Mouse (Mus musculus) embryo, embryonic 10.5 days (tissue): Measurements from ENCODE around the gene Dennd6a.
"Not testable (repeated sequence)": the region's sequence is repeated elsewhere in the genome, so short reads cannot be mapped to it uniquely, and the experiment has no call there.

ENCODE experiments used
- DNase-seq: peaks from one replicate; pipeline ENCODE4 v3.0.0-alpha.2; 2015; ENCODE audit warnings: low spot score

The Dennd6a gene

DNA sequence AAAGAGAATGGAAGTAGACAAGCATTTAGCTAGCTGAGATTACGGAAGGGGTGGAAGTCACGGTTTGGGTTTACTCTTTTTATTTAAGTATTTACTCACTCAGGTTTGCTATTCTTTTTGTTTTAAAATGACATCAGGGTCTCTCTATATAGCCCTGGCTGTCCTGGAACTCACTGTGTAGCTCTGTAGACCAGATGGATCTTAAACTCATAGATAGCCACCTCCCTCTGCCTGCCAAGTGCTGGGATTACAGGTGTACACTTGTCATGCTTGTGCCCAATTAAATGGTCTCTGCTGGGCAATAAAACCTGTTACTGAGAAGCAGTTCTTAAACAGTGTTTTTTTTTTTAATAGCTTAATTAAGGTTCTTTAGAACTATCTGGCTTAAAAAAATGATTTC lies 66.3 kb downstream of the Dennd6a start:
- peak; percentile 21 for DNase-seq

DNA sequence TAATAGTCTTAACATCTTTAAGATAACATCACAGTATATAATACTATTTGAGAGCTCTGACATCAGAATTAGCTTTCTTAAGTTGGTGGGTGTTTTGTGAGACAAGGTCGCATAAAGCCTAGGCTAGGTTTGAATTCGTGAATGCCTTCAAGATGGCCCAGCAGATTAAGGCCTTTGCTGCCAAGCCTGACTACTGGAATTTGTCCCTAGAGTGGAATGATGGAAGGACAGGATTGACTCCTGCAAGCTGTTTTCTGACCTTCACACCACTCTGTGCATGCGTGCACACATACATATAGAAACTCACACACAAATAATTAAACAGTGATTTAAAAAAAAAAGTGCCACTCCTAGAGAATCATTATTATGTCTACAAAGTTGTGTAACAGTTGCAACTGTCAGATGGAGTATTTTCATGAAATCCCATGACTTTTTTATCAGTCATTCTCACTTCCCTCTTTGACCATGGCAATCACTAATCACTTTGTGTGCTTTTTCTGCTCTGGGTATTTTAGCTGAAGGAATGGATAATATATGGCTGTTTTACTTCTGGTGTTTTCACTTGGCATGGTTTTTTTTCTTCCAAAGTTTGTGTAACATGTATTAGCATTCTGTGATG lies 69.5 kb downstream of the Dennd6a start:
- DNase-seq: no peak

DNA sequence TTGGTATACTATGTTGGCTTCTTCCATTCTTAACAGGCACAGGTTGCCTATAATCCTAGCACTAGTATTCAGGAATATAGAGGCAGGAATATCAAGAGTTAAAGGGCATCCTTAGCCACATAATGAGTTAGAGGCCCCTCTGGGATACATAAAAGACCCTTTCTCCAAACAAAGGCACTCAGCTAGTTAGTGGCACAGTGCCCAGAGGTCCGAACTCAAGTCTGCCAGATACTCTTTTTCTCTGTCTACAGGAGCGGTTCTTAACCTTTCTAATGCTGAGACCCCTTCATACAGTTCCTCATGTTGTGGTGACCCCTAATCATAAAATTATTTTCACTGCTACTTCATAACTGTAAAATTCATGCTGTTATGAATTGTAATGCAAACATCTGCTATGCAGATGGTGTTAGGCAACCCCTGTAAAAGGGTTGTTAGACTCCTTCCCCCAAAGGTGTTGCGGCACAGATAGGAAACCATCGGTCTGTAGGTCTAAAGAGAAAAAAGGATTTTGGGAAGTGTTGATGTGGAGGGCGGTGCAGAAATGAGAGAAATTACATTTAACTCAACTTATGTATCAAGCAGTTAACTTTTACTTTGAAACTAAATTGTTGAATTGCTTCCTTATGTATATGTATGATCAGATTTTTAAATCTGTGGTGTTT lies 72.5 kb downstream of the Dennd6a start:
- no peak for DNase-seq

GRCm38 (mm10) chr14:26647811-26648210 lies 74.2 kb downstream of the Dennd6a start:
- DNase-seq: no peak

GRCm38 (mm10) chr14:26651901-26652300 lies 78.2 kb downstream of the Dennd6a start:
- peak; percentile 28 for DNase-seq

DNA sequence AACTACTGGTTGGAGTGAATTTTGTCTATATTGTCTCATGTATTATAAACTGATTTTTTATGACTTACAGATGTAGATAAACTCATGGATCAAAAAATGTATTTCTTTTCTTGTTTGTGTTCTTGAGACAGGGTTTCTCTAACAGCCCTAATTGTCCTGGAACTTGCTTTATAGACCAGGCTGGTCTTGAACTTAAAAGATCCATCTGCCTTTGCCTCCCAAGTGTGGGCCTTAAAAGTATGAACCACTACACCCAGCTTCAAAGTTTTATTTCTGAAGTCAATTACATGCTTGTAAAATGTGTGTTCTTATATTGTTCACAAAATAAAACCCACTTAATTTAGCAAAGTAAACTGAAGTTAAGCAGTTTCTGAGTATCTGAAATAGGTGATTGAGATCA lies 84.5 kb downstream of the Dennd6a start:
- DNase-seq: no peak

- no peak for DNase-seq
Measured at GRCm38 (mm10) chr14:26660233-26660632, 86.6 kb downstream of the Dennd6a start.

DNA sequence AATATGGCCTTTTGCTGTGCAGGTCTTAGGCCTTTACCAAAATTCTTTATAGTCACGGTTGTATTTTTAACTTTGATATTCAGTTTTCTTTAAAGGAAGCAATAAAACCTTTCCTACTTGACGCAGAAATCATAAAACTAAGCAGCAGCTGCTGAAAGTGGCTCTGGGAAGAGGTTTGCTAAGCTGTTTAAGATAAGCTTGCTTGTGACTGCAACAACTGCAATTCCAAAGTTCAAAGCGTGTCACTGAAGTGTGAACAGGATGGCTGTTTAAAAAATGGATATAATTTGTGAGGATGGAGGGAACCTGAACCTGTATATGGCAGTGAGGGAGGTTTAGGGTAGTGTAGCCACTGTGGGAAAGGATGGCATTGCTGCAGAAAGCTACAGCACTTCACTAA lies 88.4 kb downstream of the Dennd6a start:
- DNase-seq: no peak

- DNase-seq: no peak
Measured at GRCm38 (mm10) chr14:26662488-26662887, 88.8 kb downstream of the Dennd6a start.

- no peak for DNase-seq
Measured at GRCm38 (mm10) chr14:26663851-26664250, 90.2 kb downstream of the Dennd6a start.

DNA sequence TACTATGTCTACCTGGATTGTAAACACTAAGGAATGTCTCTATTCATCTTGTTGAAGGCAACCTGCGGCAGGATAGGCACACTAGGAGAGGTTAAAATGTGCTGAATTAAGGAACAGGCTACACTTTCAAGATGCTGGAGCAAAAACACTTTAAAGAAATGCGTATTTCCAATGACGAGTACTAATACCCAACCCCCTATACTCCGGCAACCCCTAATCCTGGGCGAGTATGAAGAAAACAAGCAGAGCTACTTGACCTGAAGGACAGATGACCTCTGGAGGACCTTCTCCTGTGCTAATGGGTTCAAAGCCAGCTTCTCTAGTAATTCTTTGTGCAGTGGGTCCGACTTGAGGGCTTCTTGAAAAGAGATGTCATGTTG lies 94.3 kb downstream of the Dennd6a start:
- no peak for DNase-seq

DNA sequence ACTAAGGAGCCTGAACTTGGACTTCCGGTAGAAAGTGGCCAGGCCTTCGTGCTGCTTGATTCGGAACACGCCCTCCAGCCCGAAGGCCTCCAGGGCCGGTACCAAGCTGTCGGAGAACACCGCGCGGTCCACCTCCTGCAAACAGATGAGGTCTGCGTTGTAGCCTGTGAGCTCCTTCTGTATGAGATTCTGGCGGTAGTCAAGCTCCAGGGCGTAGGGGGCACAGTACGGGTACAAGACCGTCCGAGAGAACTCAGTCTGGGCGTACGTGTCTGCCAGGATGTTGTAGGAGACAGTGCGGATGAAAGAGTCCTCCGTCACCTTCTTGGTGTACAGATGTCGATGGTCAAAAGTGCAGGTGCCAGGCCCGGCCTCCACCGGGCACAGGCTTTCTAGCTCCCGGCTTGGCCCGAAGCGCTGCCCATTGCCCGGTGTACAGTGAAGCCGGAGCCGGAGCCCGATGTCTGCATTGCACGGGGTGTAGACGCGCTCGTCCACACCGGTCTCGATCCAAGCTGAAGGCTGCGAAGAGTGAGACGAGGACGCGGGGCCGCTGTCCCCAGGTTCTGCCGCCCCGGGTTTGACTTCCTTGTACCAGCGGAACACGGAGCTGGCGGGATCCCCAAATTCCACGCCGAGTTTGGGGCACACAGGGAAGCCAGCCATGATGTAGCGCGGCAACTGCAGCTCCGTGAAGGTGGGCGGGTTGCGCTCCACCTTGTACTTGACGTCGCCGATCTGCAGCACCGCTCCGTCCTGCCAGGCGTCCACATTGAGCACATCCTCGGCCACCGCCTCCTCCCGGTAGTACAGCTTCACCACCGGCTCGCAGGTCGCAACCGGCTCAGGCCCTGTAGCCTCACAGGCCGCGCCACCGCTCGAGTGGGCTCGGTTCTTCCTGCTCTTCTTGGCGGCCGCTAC lies 95.0 kb downstream of the Dennd6a start:
- DNase-seq: peak; percentile 45

- DNase-seq: peak; percentile 94
Measured at GRCm38 (mm10) chr14:26669292-26670073, 95.8 kb downstream of the Dennd6a start, which contains the start of gene Pde12. TSS of gene Pde12 (minus strand) at chr14:26669883.

GRCm38 (mm10) chr14:26670964-26671363 lies 97.3 kb downstream of the Dennd6a start:
- no peak for DNase-seq

GRCm38 (mm10) chr14:26671870-26672615 lies 98.4 kb downstream of the Dennd6a start:
- not testable (repeated sequence) for DNase-seq

- not testable (repeated sequence) for DNase-seq
Measured at GRCm38 (mm10) chr14:26674476-26675169, 101.0 kb downstream of the Dennd6a start.

- peak; percentile 40 for DNase-seq
Measured at GRCm38 (mm10) chr14:26675371-26675770, 101.7 kb downstream of the Dennd6a start.

GRCm38 (mm10) chr14:26675791-26676190 lies 102.1 kb downstream of the Dennd6a start:
- no peak for DNase-seq
